In genomic region chr12:112810092-112810885, GRCm38 (mm10) we compare ENCODE assay signal across 10 mouse cellular contexts. TPM values are rescaled to one million over a fixed set of nuclear protein-coding genes. Genes with fewer than 3 reads are reported as not detected.
A peak's percentile ranks its signal among the peaks of the same experiment; 100 is the strongest.
DNase-seq lines count a peak whose midpoint lies in the region; ATAC-seq lines count a peak whose summit lies in the region.
"Had no signal": no experiment of that assay in that cellular context is flagged by ENCODE, and none has a peak within 500 bp of the region (broad histone marks: within the 10 kb centered on the region; RNA-seq: fewer than 3 reads in every experiment).

No protein-coding gene starts in this region.

- ATAC-seq in heart, embryonic 12.5 days (ENCODE audit: insufficient number of reproducible peaks, low FRiP score) = no peak
- ATAC-seq in intestine, embryonic 16.5 days = no peak
- no peak for ATAC-seq in stomach, embryonic 16.5 days (ENCODE audit: insufficient read depth, low FRiP score)

- 52% methylated on average over 18 of the region's 19 CpGs for WGBS in heart, embryonic 12.5 days
- 57% methylated on average over 19 of the region's 19 CpGs for WGBS in intestine, embryonic 16.5 days
- WGBS in stomach, embryonic 16.5 days = 53% methylated on average over 19 of the region's 19 CpGs

- H3K36me3 ChIP-seq in heart, embryonic 12.5 days = peaks cover 15% of the 10 kb centered on the region
- H3K36me3 ChIP-seq in intestine, embryonic 16.5 days (ENCODE audit: control insufficient read depth, insufficient read depth, low read length) = no peaks in the 10 kb centered on the region
- no peaks in the 10 kb centered on the region for H3K36me3 ChIP-seq in stomach, embryonic 16.5 days (ENCODE audit: control insufficient read depth, insufficient read depth, low read length)

- H3K4me1 ChIP-seq in heart, embryonic 12.5 days (replicated peaks) = peaks cover 40% of the 10 kb centered on the region
- peaks cover 11% of the 10 kb centered on the region for H3K4me1 ChIP-seq in intestine, embryonic 16.5 days (ENCODE audit: control insufficient read depth, insufficient read depth, low read length)
- H3K4me1 ChIP-seq in stomach, embryonic 16.5 days (ENCODE audit: control insufficient read depth, insufficient read depth, low read length) = peaks cover 16% of the 10 kb centered on the region

- no peaks in the 10 kb centered on the region for H3K9me3 ChIP-seq in heart, embryonic 12.5 days (replicated peaks)
- H3K9me3 ChIP-seq in intestine, embryonic 16.5 days (ENCODE audit: control insufficient read depth, low read length) = no peaks in the 10 kb centered on the region
- H3K9me3 ChIP-seq in stomach, embryonic 16.5 days (replicated peaks; ENCODE audit: control insufficient read depth, low read length) = no peaks in the 10 kb centered on the region

- H3K4me2 ChIP-seq in heart, embryonic 12.5 days = peak overlapping the region; percentile 94
- no peak overlapping the region for H3K4me2 ChIP-seq in intestine, embryonic 16.5 days (ENCODE audit: low read depth, low read length)
- H3K4me2 ChIP-seq in stomach, embryonic 16.5 days (ENCODE audit: low read depth, low read length) = no peak overlapping the region; the same call in 1 of the 2 replicates

- peak overlapping the region; percentile 73 for H3K4me3 ChIP-seq in heart, embryonic 12.5 days
- no peak overlapping the region; the same call in 1 of the 2 replicates for H3K4me3 ChIP-seq in intestine, embryonic 16.5 days (ENCODE audit: low read length)
- no peak overlapping the region for H3K4me3 ChIP-seq in stomach, embryonic 16.5 days (replicated peaks; ENCODE audit: low read length)

- DNase-seq in heart, postnatal 36 days = no peak
- DNase-seq in lung, postnatal 36 days = peak; percentile 50
- no peak for DNase-seq in lung, postnatal 25 days (ENCODE audit: low spot score)
- DNase-seq in spleen, adult 18-20 months = no peak
- no peak for DNase-seq in spleen, adult 12 weeks (ENCODE audit: low spot score)
- DNase-seq: cerebellum, adult 11 months had no signal

- peak overlapping the region; percentile 74 for H3K9ac ChIP-seq in heart, embryonic 12.5 days
- peak overlapping the region; percentile 54; the same call in 1 of the 2 replicates for H3K9ac ChIP-seq in intestine, embryonic 16.5 days (ENCODE audit: low read depth, low read length)
- H3K9ac ChIP-seq in stomach, embryonic 16.5 days (ENCODE audit: low read length) = peak overlapping the region; percentile 31; the same call in 1 of the 2 replicates

- H3K27ac ChIP-seq in heart, embryonic 12.5 days (ENCODE audit: poor library complexity, severe bottlenecking) = no peak overlapping the region
- no peak overlapping the region for H3K27ac ChIP-seq in intestine, embryonic 16.5 days (ENCODE audit: low read length)
- no peak overlapping the region for H3K27ac ChIP-seq in stomach, embryonic 16.5 days (ENCODE audit: low read length)

- peaks cover 12% of the 10 kb centered on the region for H3K27me3 ChIP-seq in heart, embryonic 12.5 days (replicated peaks)
- no peaks in the 10 kb centered on the region; the same call in 1 of the 2 replicates for H3K27me3 ChIP-seq in intestine, embryonic 16.5 days (replicated peaks; ENCODE audit: control insufficient read depth, insufficient read depth, low read length)
- H3K27me3 ChIP-seq in stomach, embryonic 16.5 days (ENCODE audit: control insufficient read depth, insufficient read depth, low read length) = no peaks in the 10 kb centered on the region

- intact Hi-C loops in heart, postnatal 36 days (cut with DNase I) = no loop called here

RNA-seq across cellular contexts. Expression of gene Clba1, which starts 1.6 kb away (rescaled TPM):
- 9.5 and 9.6 TPM in 2 replicates for polyA plus RNA-seq in heart, embryonic 12.5 days (2016; fragmentation: Nextera tagmentation; extraction: Ambion mirVana)
- 1 to 10 TPM; 1.6 to 2.9 TPM for total RNA-seq in heart, postnatal 36 days (2021)
- 3.4 and 4.1 TPM in 2 replicates for polyA plus RNA-seq in intestine, embryonic 16.5 days (2015; fragmentation: Nextera tagmentation; extraction: Ambion mirVana)
- 5.8 and 6.9 TPM in 2 replicates for polyA plus RNA-seq in stomach, embryonic 16.5 days (2015; fragmentation: Nextera tagmentation; extraction: Ambion mirVana)

RNA-seq across cellular contexts. Expression of gene Ahnak2, which starts 7.8 kb away (rescaled TPM):
- polyA plus RNA-seq in heart, embryonic 12.5 days (2016; fragmentation: Nextera tagmentation; extraction: Ambion mirVana) = 1.3 and 1.4 TPM in 2 replicates
- total RNA-seq in heart, postnatal 36 days (2021) = 10 to 100 TPM; 14.1 to 20.2 TPM
- 2.3 and 2.8 TPM in 2 replicates for polyA plus RNA-seq in intestine, embryonic 16.5 days (2015; fragmentation: Nextera tagmentation; extraction: Ambion mirVana)
- 4.9 and 5.4 TPM in 2 replicates for polyA plus RNA-seq in stomach, embryonic 16.5 days (2015; fragmentation: Nextera tagmentation; extraction: Ambion mirVana)

RNA-seq across cellular contexts. Expression of gene Cdca4, which starts 18.9 kb away (rescaled TPM):
- polyA plus RNA-seq in heart, embryonic 12.5 days (2016; fragmentation: Nextera tagmentation; extraction: Ambion mirVana) = 47.2 and 49.2 TPM in 2 replicates
- total RNA-seq in heart, postnatal 36 days (2021) = 1 to 10 TPM; 6.1 to 6.6 TPM
- polyA plus RNA-seq in intestine, embryonic 16.5 days (2015; fragmentation: Nextera tagmentation; extraction: Ambion mirVana) = 69.2 and 79.6 TPM in 2 replicates
- polyA plus RNA-seq in stomach, embryonic 16.5 days (2015; fragmentation: Nextera tagmentation; extraction: Ambion mirVana) = 87.7 and 87.9 TPM in 2 replicates

RNA-seq across cellular contexts. Expression of gene Pld4, which starts 49.8 kb away (rescaled TPM):
- 3.0 and 4.2 TPM in 2 replicates for polyA plus RNA-seq in heart, embryonic 12.5 days (2016; fragmentation: Nextera tagmentation; extraction: Ambion mirVana)
- 1 to 10 TPM; 6.1 to 8.9 TPM for total RNA-seq in heart, postnatal 36 days (2021)
- 12.2 and 13.0 TPM in 2 replicates for polyA plus RNA-seq in intestine, embryonic 16.5 days (2015; fragmentation: Nextera tagmentation; extraction: Ambion mirVana)
- 13.7 and 17.1 TPM in 2 replicates for polyA plus RNA-seq in stomach, embryonic 16.5 days (2015; fragmentation: Nextera tagmentation; extraction: Ambion mirVana)

RNA-seq across cellular contexts. Expression of gene Gpr132, which starts 57.7 kb away (rescaled TPM):
- polyA plus RNA-seq in heart, embryonic 12.5 days (2016; fragmentation: Nextera tagmentation; extraction: Ambion mirVana) = not detected in 2 replicates
- total RNA-seq in heart, postnatal 36 days (2021) = under 1 TPM; 0.19 TPM
- polyA plus RNA-seq in intestine, embryonic 16.5 days (2015; fragmentation: Nextera tagmentation; extraction: Ambion mirVana) = 0.40 and 0.48 TPM in 2 replicates
- polyA plus RNA-seq in stomach, embryonic 16.5 days (2015; fragmentation: Nextera tagmentation; extraction: Ambion mirVana) = 0.15 and 0.22 TPM in 2 replicates
- total RNA-seq: layer of hippocampus, adult 2 months had no signal
